Mouse (Mus musculus) cortical plate, adult 2 months (tissue): ENCODE results near the gene Eml2. TPM values are rescaled to one million over a fixed set of nuclear protein-coding genes. Genes with fewer than 3 reads are reported as not detected.
A peak's percentile ranks its signal among the peaks of the same experiment; 100 is the strongest.

Experiments used
- H3K27ac ChIP-seq: fragments of 200-500 bp; 2 replicates; pipeline ENCODE4 v1.5.1; 2012; ENCODE audit warnings: low read length, control low read depth, inconsistent platforms; ENCODE audit not compliant: insufficient read depth
- H3K4me1 ChIP-seq: fragments of 200-500 bp; 2 replicates; pipeline ENCODE4 v1.6.1; 2011; ENCODE audit warnings: low read length; ENCODE audit not compliant: control insufficient read depth, insufficient read depth
- H3K4me3 ChIP-seq: fragments of 200-500 bp; 2 replicates; pipeline ENCODE4 v1.5.1; 2011; ENCODE audit warnings: mild to moderate bottlenecking, low read length, control low read depth; ENCODE audit not compliant: insufficient read depth
- CTCF ChIP-seq: fragments of 200-500 bp; IDR thresholded peaks from 2 replicates; pipeline ENCODE4 v1.5.1; 2011; ENCODE audit warnings: mild to moderate bottlenecking, control low read depth, low read length; ENCODE audit not compliant: insufficient read depth; ENCODE audit errors: extremely low read depth
- POLR2A ChIP-seq: fragments of 200-500 bp; IDR thresholded peaks from 2 replicates; pipeline ENCODE4 v1.6.1; 2011; ENCODE audit warnings: mild to moderate bottlenecking, low read length, control low read depth; ENCODE audit not compliant: insufficient read depth; ENCODE audit errors: extremely low read depth
- polyA plus RNA-seq: library from polyadenylated mRNA; depleted of rRNA; stranded (reverse); fragments of >200 nt; gene quantifications from 2 replicates; pipeline ENCODE4 v1.2.3, GENCODE M21; 2012

Eml2 gene
- polyA plus RNA-seq, 1 experiment = 156 TPM

DNA sequence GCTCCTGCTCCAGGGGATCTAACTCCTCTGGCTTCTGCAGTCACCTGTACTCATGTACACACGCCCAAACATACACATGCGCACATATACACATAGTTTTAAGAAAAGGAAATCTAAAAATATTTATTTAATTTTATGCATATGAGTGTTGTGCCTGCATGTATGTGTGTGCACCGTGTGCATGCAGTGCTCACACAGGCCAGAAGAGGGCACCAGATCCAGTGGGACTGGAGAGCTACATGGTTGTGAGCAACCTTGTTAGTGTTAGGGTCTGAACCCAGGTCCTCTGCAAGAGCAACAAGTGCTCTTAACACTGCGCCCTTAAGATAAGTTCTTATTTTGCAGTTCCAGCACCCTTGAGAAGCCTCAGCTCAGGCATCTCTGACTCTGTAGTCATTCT lies 18.5 kb downstream of the Eml2 start:
- no peak overlapping the region for H3K4me3 ChIP-seq
- no peak for TF ChIP-seq POLR2A
- peak; percentile 34; the same call in 1 of the 2 replicates for TF ChIP-seq CTCF

DNA sequence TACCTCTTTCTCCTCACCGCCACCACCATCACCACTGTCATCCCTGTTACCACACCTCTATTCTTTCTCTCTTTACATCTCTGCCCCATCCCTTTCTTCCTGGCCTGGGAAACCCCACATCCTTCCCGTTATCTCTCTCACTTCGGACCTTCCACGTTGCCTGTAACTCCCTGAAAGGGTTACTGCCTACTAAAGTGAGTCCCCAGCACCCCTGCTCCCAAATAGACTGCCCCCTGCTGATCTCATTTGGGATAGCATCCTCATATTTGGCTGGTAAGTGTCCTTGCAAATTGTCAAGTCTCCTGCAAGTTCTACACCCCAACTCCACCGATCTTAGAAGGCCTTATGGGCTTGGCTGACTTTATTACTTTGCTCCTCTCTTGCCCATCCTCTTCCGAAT lies 20.5 kb downstream of the Eml2 start:
- no peaks in the 10 kb centered on the region for H3K4me1 ChIP-seq

More for the DNA sequence above, 18.5 kb downstream of the Eml2 start:
- Histone ChIP-seq H3K4me1 (no peaks in the 10 kb centered on the region), H3K27ac (no peak overlapping the region)

DNA sequence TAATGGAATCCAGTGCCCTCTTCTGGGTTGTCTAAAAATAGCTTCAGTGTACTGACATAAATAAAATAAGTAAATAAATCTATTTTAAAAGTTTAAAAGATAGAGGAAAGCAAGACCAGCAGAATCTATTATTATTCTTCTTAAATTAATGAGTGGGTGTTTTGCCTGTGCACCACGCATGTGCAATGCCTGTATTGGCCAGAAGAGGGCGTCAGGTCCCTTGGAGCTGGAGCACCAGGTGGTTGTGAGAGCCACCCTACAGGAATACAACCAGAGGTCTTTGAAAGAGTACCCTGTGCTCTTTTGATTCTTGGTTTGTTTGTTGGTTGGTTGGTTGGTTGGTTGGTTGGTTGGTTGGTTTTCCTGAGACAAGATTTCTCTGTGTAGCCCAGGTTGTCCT lies 21.8 kb downstream of the Eml2 start:
- no peak for TF ChIP-seq POLR2A
- TF ChIP-seq CTCF = peak; percentile 50
- no peak overlapping the region for H3K4me3 ChIP-seq
- H3K27ac ChIP-seq = no peak overlapping the region
- H3K4me1 ChIP-seq = no peaks in the 10 kb centered on the region

More for the DNA sequence above, 20.5 kb downstream of the Eml2 start:
- no peak for TF ChIP-seq POLR2A
- peak; percentile 62 for TF ChIP-seq CTCF
- Histone ChIP-seq H3K4me3 (no peak overlapping the region), H3K27ac (no peak overlapping the region)

DNA sequence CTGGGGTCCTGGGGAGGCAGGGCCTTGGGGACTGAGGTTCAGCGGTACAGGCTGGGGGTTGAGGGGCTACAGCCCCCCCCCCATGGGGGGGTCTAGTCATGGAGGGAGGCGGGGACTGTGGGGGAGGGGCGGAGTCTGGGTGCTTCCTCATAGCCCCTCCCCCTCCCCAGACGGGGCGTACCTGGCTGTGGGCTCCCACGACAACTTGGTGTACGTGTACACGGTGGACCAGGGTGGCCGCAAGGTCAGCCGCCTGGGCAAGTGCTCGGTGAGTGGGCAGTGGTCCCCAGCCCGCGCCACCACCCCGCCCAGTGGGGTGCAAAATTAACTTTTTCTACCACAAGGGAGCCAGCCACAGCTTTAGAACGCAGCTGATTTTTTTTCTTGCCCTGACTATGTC lies 25.4 kb downstream of the Eml2 start:
- Histone ChIP-seq H3K4me1 (no peaks in the 10 kb centered on the region), H3K27ac (no peak overlapping the region)
- TF ChIP-seq CTCF (no peak), POLR2A (no peak)

DNA sequence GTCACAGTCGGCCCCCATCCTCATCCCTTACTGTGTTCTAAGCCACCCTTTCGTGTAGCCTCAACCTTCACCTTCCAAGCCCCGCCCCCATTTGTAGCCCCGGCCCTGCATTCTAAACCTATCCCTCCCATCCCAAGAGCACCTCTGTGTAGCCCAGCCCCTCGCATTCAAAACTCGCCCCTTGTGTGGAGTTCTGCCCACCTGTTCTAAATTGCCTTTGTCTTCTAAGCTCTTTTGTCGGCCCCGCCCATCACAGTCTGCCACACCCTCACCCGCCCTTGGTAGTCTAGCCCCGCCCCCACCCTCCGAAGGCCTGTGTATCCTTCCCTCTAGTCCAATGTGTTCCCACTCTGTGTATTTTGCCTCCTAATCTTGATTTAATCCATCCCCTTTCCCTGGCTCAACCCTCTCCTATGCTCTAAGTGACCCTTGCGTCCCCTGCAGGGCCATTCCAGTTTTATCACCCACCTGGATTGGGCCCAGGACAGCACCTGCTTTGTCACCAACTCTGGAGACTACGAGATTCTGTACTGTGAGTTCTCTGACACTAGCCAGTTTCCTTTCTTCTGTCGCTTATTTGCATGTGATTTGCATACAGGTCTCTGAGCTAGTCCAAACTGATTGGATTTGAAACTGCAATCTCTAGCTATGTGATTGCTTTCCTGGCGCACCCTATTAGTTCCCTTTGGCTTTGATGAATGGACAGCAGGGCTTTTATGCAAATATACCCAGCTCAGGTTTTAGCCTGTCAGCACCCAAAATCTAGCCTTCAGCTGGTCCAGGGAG lies 26.0 kb downstream of the Eml2 start:
- no peak for TF ChIP-seq POLR2A
- TF ChIP-seq CTCF = no peak

More for the DNA sequence above, 25.4 kb downstream of the Eml2 start:
- H3K4me3 ChIP-seq = no peak overlapping the region

DNA sequence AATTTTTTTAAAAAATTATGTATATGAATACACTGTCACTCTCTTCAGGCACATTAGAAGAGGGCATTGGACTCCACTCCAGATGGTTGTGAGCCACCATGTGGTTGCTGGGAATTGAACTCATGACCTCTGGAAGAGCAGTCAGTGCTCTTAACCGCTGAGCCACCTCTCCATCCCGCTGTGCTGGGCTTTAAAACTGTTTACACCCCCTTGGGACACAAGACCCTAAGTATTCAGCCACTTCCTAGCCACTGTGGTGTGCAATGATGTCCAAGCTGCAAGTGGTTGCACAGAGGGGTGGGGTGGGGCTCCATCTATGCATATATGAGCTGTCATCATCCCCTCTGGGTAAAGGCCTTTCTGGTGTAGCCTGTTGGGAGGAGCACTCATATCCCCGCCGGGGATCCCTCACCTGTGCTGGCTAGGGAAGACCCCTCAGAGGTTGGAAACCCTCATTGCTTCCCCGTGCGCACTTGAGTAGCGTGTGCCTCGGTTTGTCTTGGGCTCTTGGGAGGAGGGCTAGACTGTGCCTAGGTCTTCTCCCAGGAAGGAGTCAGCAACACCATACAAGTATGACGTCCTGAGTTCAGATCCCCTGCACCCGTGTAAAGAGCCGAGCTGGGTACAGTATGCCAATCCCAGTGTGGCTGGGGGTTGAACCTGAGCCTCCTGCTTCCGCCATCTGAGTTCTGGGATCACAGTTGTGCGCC lies 32.1 kb downstream of the Eml2 start:
- TF ChIP-seq CTCF (no peak), POLR2A (no peak)
- no peak overlapping the region for H3K4me3 ChIP-seq
- no peak overlapping the region for H3K27ac ChIP-seq
- H3K4me1 ChIP-seq = 0 out of 2 replicates have a peak, but pooled peaks cover 2% of the 10 kb centered on the region

More for the DNA sequence above, 26.0 kb downstream of the Eml2 start:
- H3K4me1 ChIP-seq = no peaks in the 10 kb centered on the region
- H3K27ac ChIP-seq = no peak overlapping the region
- no peak overlapping the region for H3K4me3 ChIP-seq

DNA sequence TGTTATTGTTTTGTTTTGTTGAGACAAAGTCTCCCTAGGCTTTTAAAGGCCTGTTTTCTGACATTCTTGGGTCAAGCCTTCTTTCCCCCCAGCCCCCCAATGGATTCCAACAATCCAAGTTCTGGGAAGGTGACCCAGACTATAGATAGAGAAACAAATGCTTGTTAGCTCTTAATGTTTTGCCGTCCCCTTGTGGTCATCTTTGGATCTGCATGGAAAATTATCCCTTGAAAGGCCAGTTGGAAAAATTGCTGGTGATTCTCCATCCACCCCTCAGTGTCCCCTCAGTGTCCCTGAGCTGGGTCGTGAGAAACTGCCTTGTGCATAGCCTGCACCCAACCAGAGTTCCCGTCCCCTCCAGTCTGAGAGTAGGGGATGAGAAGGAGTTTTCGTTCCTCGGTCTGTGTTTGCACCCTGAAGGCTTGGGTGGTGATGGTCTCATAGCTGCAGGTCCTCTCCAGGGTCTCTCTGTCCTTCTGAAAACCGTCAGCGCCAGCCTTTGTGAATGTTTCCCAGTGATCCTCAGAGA lies 32.8 kb downstream of the Eml2 start:
- TF ChIP-seq POLR2A (no peak), CTCF (peak; percentile 55; the same call in 1 of the 2 replicates)
- Histone ChIP-seq H3K4me3 (no peak overlapping the region), H3K4me1 (0 out of 2 replicates have a peak, but pooled peaks cover 2% of the 10 kb centered on the region), H3K27ac (no peak overlapping the region)

DNA sequence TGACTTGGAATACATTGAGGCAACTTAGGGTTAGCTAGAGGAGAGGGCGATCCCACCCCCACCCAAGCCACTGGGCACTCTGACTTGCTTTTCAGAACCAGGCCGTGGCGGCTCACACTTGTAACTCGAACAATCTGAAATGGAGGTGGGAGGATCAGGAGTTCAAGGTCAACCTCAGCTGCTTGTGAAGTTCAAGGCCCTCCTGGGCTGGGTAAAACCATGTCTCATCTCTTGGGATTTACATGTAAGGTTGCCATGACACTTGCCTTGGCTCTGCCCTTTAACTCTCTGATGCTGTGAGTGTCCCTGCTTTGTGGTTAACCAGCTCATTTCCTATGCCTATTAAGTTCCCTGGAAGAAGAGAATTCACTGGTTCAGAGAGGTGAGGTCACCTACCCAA lies 33.3 kb downstream of the Eml2 start:
- Histone ChIP-seq H3K4me3 (no peak overlapping the region), H3K27ac (no peak overlapping the region), H3K4me1 (0 out of 2 replicates have a peak, but pooled peaks cover 2% of the 10 kb centered on the region)
- TF ChIP-seq CTCF = no peak
- TF ChIP-seq POLR2A = no peak

DNA sequence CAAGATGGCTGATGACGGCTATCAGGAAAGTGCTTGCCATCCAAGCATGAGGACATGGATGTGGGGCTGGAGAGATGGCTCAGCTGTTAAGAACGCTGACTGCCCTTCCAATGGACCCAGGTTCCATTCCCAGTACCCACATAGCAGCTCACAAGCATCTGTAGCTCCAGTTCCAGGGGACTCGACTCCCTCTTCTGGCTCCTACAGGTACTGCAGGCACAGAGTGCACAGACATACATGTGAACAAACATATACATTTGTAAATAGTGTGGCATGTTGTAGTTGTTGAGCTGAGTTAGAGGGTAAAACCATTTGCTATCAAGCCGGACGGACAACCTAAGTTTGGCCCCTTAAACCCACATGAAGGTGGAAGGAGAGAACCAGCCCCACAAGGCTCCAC lies 33.8 kb downstream of the Eml2 start:
- Histone ChIP-seq H3K27ac (no peak overlapping the region), H3K4me3 (no peak overlapping the region)

More for the DNA sequence above, 33.8 kb downstream of the Eml2 start:
- H3K4me1 ChIP-seq = 0 out of 2 replicates have a peak, but pooled peaks cover 2% of the 10 kb centered on the region
- TF ChIP-seq POLR2A (no peak), CTCF (peak; percentile 13; the same call in 1 of the 2 replicates)
